Mouse (Mus musculus) liver, embryonic 12.5 days (tissue): ENCODE results near the gene Jpt1. TPM values are rescaled to one million over a fixed set of nuclear protein-coding genes. Genes with fewer than 3 reads are reported as not detected.
"Not testable (repeated sequence)": the region's sequence is repeated elsewhere in the genome, so short reads cannot be mapped to it uniquely, and the experiment has no call there.

Experiments
- ATAC-seq: fragments of 200-750 bp; cut with Nextera tagmentation; 2 replicates; pipeline ENCODE4 v1.8.0; 2017; ENCODE audit warnings: moderate number of reproducible peaks, mild to moderate bottlenecking, moderate library complexity
- H3K27ac ChIP-seq: fragments of 300-500 bp; sonication (generic); 2 replicates; pipeline ENCODE4 v1.5.1; 2016; ENCODE audit warnings: mild to moderate bottlenecking
- H3K27me3 ChIP-seq: fragments of 300-500 bp; sonication (generic); replicated peaks from 2 replicates; pipeline ENCODE4 v1.6.1; 2016; ENCODE audit warnings: mild to moderate bottlenecking, moderate library complexity
- H3K36me3 ChIP-seq: fragments of 300-500 bp; sonication (generic); 2 replicates; pipeline ENCODE4 v1.6.1; 2016; ENCODE audit warnings: mild to moderate bottlenecking, moderate library complexity
- H3K4me1 ChIP-seq: fragments of 300-500 bp; sonication (generic); 2 replicates; pipeline ENCODE4 v1.6.1; 2016
- H3K4me2 ChIP-seq: fragments of 300-500 bp; sonication (generic); 2 replicates; pipeline ENCODE4 v1.6.1; 2016; ENCODE audit warnings: mild to moderate bottlenecking, moderate library complexity
- H3K4me3 ChIP-seq: fragments of 300-500 bp; sonication (generic); 2 replicates; pipeline ENCODE4 v1.5.1; 2016; ENCODE audit warnings: mild to moderate bottlenecking, moderate library complexity
- H3K9ac ChIP-seq: fragments of 300-500 bp; sonication (generic); 2 replicates; pipeline ENCODE4 v1.6.1; 2016; ENCODE audit warnings: mild to moderate bottlenecking, moderate library complexity
- H3K9me3 ChIP-seq: fragments of 300-500 bp; sonication (generic); replicated peaks from 2 replicates; pipeline ENCODE4 v1.6.1; 2016; ENCODE audit warnings: mild to moderate bottlenecking, moderate library complexity
- WGBS: fragments of 180-500 bp; shearing (Covaris S2); methylation state at CpG from one replicate; pipeline ENCODE4 v1.1.7; 2016; ENCODE audit not compliant: insufficient replicate concordance; 5-methylcytosine and 5-hydroxymethylcytosine counted together
- polyA plus RNA-seq: library from polyadenylated mRNA; unstranded; fragments of >200 nt; fragmentation: Nextera tagmentation; extraction: Ambion mirVana; gene quantifications from 2 replicates; pipeline ENCODE4 v1.2.1, GENCODE M21; 2016

Jpt1 gene
- 307 and 318 TPM in 2 replicates for polyA plus RNA-seq

- WGBS, result under 1% methylated on average over 24 of the region's 24 CpGs
- H3K4me2 ChIP-seq, result peak within 1 kb of the TSS; percentile 91
- H3K27me3 ChIP-seq, result no peaks in the 10 kb centered on the region
- ATAC-seq, result peak; percentile 85
- H3K9me3 ChIP-seq, result no peaks in the 10 kb centered on the region
- peak within 1 kb of the TSS; percentile 94 for H3K9ac ChIP-seq
- peaks cover 50% of the 10 kb centered on the region for H3K4me1 ChIP-seq
- peak within 1 kb of the TSS; percentile 93 for H3K27ac ChIP-seq
- no peaks in the 10 kb centered on the region for H3K36me3 ChIP-seq
- H3K4me3 ChIP-seq, result peak within 1 kb of the TSS; percentile 88
These were observed at the start of gene Jpt1 for GRCm38 (mm10) chr11:115514238-115514663. Gene Jpt1 (minus strand): TSS chr11:115514387.

GRCm38 (mm10) chr11:115563406-115563805, 49.2 kb upstream of the Jpt1 start:
- Histone ChIP-seq H3K4me2 (peak overlapping the region; percentile 78), H3K27me3 (no peaks in the 10 kb centered on the region), H3K9ac (peak overlapping the region; percentile 86), H3K27ac (peak overlapping the region; percentile 88), H3K36me3 (peaks cover 29% of the 10 kb centered on the region), H3K9me3 (no peaks in the 10 kb centered on the region), H3K4me3 (peak overlapping the region; percentile 96), H3K4me1 (peaks cover 43% of the 10 kb centered on the region)
- peak; percentile 50; the same call in 1 of the 2 replicates for ATAC-seq
- WGBS, result 36% methylated on average over 4 of the region's 4 CpGs

- peaks cover 5% of the 10 kb centered on the region; the same call in 1 of the 2 replicates for H3K4me1 ChIP-seq
- no peak for ATAC-seq
These were observed 41.5 kb upstream of the Jpt1 start for GRCm38 (mm10) chr11:115555717-115556116.

GRCm38 (mm10) chr11:115552783-115553182, 38.6 kb upstream of the Jpt1 start:
- Histone ChIP-seq H3K4me1 (no peaks in the 10 kb centered on the region), H3K27ac (no peak overlapping the region), H3K4me2 (no peak overlapping the region), H3K4me3 (no peak overlapping the region), H3K9me3 (no peaks in the 10 kb centered on the region), H3K9ac (no peak overlapping the region), H3K36me3 (no peaks in the 10 kb centered on the region), H3K27me3 (no peaks in the 10 kb centered on the region)
- WGBS, result 51% methylated on average over 4 of the region's 4 CpGs
- ATAC-seq, result no peak

More at GRCm38 (mm10) chr11:115555717-115556116, 41.5 kb upstream of the Jpt1 start:
- WGBS, result 73% methylated on average over 17 of the region's 17 CpGs
- Histone ChIP-seq H3K27me3 (no peaks in the 10 kb centered on the region), H3K4me2 (no peak overlapping the region), H3K9ac (no peak overlapping the region), H3K27ac (no peak overlapping the region), H3K36me3 (no peaks in the 10 kb centered on the region), H3K4me3 (no peak overlapping the region), H3K9me3 (no peaks in the 10 kb centered on the region)

- H3K9ac ChIP-seq, result no peak overlapping the region
- H3K4me3 ChIP-seq, result no peak overlapping the region
- no peak overlapping the region for H3K4me2 ChIP-seq
- 48% methylated on average over 4 of the region's 4 CpGs for WGBS
- no peak for ATAC-seq
- no peak overlapping the region for H3K27ac ChIP-seq
- peaks cover 10% of the 10 kb centered on the region for H3K27me3 ChIP-seq
- no peaks in the 10 kb centered on the region for H3K4me1 ChIP-seq
- no peaks in the 10 kb centered on the region for H3K9me3 ChIP-seq
- H3K36me3 ChIP-seq, result no peaks in the 10 kb centered on the region
These were observed 29.4 kb upstream of the Jpt1 start for GRCm38 (mm10) chr11:115543571-115543970.

- no peak overlapping the region for H3K9ac ChIP-seq
- whole genome bisulfite sequencing, result 33% methylated on average over 2 of the region's 2 CpGs
These were observed 23.9 kb upstream of the Jpt1 start for GRCm38 (mm10) chr11:115538045-115538444.

GRCm38 (mm10) chr11:115536856-115537568, 22.8 kb upstream of the Jpt1 start:
- H3K4me3 ChIP-seq, result peak overlapping the region; percentile 96; the same call in 1 of the 2 replicates
- no peak for ATAC-seq
- H3K9me3 ChIP-seq, result no peaks in the 10 kb centered on the region
- H3K4me2 ChIP-seq, result peak overlapping the region; percentile 86
- WGBS, result 85% methylated on average over 10 of the region's 10 CpGs
- H3K9ac ChIP-seq, result no peak overlapping the region; the same call in 1 of the 2 replicates
- peaks cover 38% of the 10 kb centered on the region for H3K4me1 ChIP-seq
- peaks cover 28% of the 10 kb centered on the region for H3K36me3 ChIP-seq
- H3K27me3 ChIP-seq, result no peaks in the 10 kb centered on the region; the same call in 1 of the 2 replicates
- H3K27ac ChIP-seq, result peak overlapping the region; percentile 100

More at GRCm38 (mm10) chr11:115538045-115538444, 23.9 kb upstream of the Jpt1 start:
- no peak overlapping the region; the same call in 1 of the 2 replicates for H3K27ac ChIP-seq
- no peaks in the 10 kb centered on the region for H3K9me3 ChIP-seq
- H3K4me3 ChIP-seq, result no peak overlapping the region
- H3K27me3 ChIP-seq, result no peaks in the 10 kb centered on the region; the same call in 1 of the 2 replicates
- ATAC-seq, result no peak
- peaks cover 31% of the 10 kb centered on the region for H3K4me1 ChIP-seq
- H3K4me2 ChIP-seq, result no peak overlapping the region
- H3K36me3 ChIP-seq, result peaks cover 18% of the 10 kb centered on the region

- peaks cover 36% of the 10 kb centered on the region for H3K36me3 ChIP-seq
- no peaks in the 10 kb centered on the region for H3K27me3 ChIP-seq
- peaks cover 38% of the 10 kb centered on the region for H3K4me1 ChIP-seq
- H3K9ac ChIP-seq, result peak within 1 kb of the TSS; percentile 99
- H3K9me3 ChIP-seq, result no peaks in the 10 kb centered on the region
- ATAC-seq, result peak; percentile 88
- peak within 1 kb of the TSS; percentile 96 for H3K4me3 ChIP-seq
- WGBS, result 2% methylated on average over 33 of the region's 70 CpGs
- H3K27ac ChIP-seq, result peak within 1 kb of the TSS; percentile 100
- H3K4me2 ChIP-seq, result peak within 1 kb of the TSS; percentile 86
These were observed 22.0 kb upstream of the Jpt1 start, which contains the start of gene Sumo2 for GRCm38 (mm10) chr11:115536038-115536681. Gene Sumo2 (minus strand): TSS chr11:115536276.

- Histone ChIP-seq H3K9ac (peak overlapping the region; percentile 99), H3K9me3 (no peaks in the 10 kb centered on the region), H3K4me3 (peak overlapping the region; percentile 96), H3K4me2 (peak overlapping the region; percentile 86), H3K27me3 (no peaks in the 10 kb centered on the region), H3K36me3 (peaks cover 42% of the 10 kb centered on the region), H3K27ac (peak overlapping the region; percentile 100), H3K4me1 (peaks cover 38% of the 10 kb centered on the region)
- under 1% methylated on average over 73 of the region's 84 CpGs for WGBS
- ATAC-seq, result peak; percentile 73
These were observed 21.3 kb upstream of the Jpt1 start for GRCm38 (mm10) chr11:115535401-115536037.

GRCm38 (mm10) chr11:115534759-115535371, 20.7 kb upstream of the Jpt1 start:
- peaks cover 38% of the 10 kb centered on the region for H3K4me1 ChIP-seq
- H3K27ac ChIP-seq, result peak overlapping the region; percentile 100
- WGBS, result 8% methylated on average over 11 of the region's 11 CpGs
- peak overlapping the region; percentile 99 for H3K9ac ChIP-seq
- peaks cover 49% of the 10 kb centered on the region for H3K36me3 ChIP-seq
- peak overlapping the region; percentile 86 for H3K4me2 ChIP-seq
- H3K9me3 ChIP-seq, result no peaks in the 10 kb centered on the region
- ATAC-seq, result no peak
- H3K27me3 ChIP-seq, result no peaks in the 10 kb centered on the region
- peak overlapping the region; percentile 96 for H3K4me3 ChIP-seq

- not testable (repeated sequence) for H3K9ac ChIP-seq, H3K4me2 ChIP-seq, H3K4me3 ChIP-seq, H3K27ac ChIP-seq, H3K27me3 ChIP-seq, H3K9me3 ChIP-seq, ATAC-seq, H3K4me1 ChIP-seq
- H3K36me3 ChIP-seq, result peaks cover 92% of the 10 kb centered on the region
- WGBS, result 70% methylated on average over 3 of the region's 3 CpGs
These were observed 12.3 kb upstream of the Jpt1 start for GRCm38 (mm10) chr11:115526446-115526845.
